Mouse (Mus musculus): Measurements from ENCODE around the gene Asgr1.

DNA sequence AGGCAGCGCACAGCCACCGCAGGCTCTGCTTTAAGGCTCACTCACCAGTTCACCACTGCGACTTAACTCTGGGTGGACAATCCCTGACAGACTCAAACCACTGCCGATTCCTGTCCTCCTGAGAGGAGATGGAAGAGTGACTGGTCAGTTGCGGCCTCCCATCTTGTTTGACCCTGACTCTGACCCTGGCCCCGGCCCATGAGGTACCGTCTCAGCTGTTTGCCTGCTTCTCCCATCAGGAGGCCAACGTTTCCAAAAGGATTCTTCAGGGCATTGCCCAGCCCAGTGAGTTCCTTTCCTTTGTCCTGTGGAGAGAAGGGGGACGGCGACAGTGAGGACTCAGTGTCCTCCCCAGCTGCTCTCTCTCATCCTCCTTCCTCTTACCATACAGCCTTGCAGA is 42.9 kb upstream of the Asgr1 start:
- TF ChIP-seq EP300 (IDR thresholded peaks at IDR 0.05; ENCODE audit: low read depth): no peak
- TF ChIP-seq CTCF (IDR thresholded peaks at IDR 0.05; ENCODE audit: low read depth): no peak
